ENCODE assay signal across 12 mouse cellular contexts in the genomic region with DNA sequence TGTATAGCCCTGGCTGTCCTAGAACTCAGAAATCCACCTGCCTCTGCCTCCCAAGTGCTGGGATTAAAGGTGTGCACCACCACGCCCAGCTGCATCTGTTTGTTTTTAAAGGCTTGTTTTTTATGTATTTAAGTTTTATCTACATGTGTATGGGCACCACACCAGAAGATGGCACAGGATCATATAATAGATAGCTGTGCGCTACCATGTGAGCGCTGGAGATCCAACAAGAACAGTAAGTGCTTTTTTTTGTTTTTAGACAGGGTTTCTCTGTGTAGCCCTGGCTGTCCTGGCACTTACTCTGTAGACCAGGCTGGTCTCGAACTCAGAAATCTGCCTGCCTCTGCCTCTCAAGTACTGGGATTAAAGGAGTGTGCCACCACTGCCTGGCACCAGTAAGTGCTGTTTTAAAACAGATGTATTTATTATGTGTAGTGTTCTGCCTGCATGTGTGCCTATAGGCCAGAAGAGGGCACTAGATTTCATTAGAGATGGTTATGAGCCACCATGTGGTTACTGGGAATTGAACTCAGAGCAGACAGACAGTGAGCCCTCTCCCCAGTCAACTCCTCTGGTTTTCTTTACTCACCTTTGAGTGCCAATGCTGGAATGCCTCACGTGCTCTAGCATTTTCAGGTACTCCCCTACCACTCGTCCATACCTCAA. TPM values are rescaled to one million over a fixed set of nuclear protein-coding genes. Genes with fewer than 3 reads are reported as not detected.
A peak's percentile ranks its signal among the peaks of the same experiment; 100 is the strongest.
DNase-seq lines count a peak whose midpoint lies in the region; ATAC-seq lines count a peak whose summit lies in the region.
"Had no signal": no experiment of that assay in that cellular context is flagged by ENCODE, and none has a peak within 500 bp of the region (broad histone marks: within the 10 kb centered on the region; RNA-seq: fewer than 3 reads in every experiment).

No protein-coding gene starts in this region.

- H3K4me1 ChIP-seq in intestine, embryonic 15.5 days (replicated peaks), result no peaks in the 10 kb centered on the region
- H3K4me1 ChIP-seq in intestine, embryonic 16.5 days (ENCODE audit: control insufficient read depth, insufficient read depth, low read length), result no peaks in the 10 kb centered on the region
- peaks cover 11% of the 10 kb centered on the region for H3K4me1 ChIP-seq in liver, embryonic 15.5 days (replicated peaks)
- H3K4me1 ChIP-seq: hindbrain, embryonic 13.5 days had no signal

- H3K27me3 ChIP-seq in intestine, embryonic 15.5 days (replicated peaks), result no peaks in the 10 kb centered on the region
- H3K27me3 ChIP-seq in intestine, embryonic 16.5 days (replicated peaks; ENCODE audit: control insufficient read depth, insufficient read depth, low read length), result no peaks in the 10 kb centered on the region
- H3K27me3 ChIP-seq in liver, embryonic 15.5 days, result no peaks in the 10 kb centered on the region
- H3K27me3 ChIP-seq: hindbrain, embryonic 13.5 days had no signal

- WGBS in intestine, embryonic 15.5 days, result 91% methylated on average over 6 of the region's 6 CpGs
- WGBS in intestine, embryonic 16.5 days, result 92% methylated on average over 6 of the region's 6 CpGs
- WGBS in liver, embryonic 15.5 days (ENCODE audit: insufficient replicate concordance), result 74% methylated on average over 6 of the region's 6 CpGs

- peak; percentile 29 for DNase-seq in CD4-positive, CD25-positive, alpha-beta regulatory T cell, adult 2 months (ENCODE audit: low read depth, low spot score)
- peak; percentile 73 for DNase-seq in R1 (ENCODE audit: low read depth, low spot score)
- no peak for DNase-seq in cerebellum, adult 8-10 months
- no peak for DNase-seq in spleen, adult 18-20 months
- DNase-seq in testis, postnatal 10 days (ENCODE audit: low spot score), result no peak
- DNase-seq: cerebellum, adult 2 months; thymus, adult 2 months had no signal

- no peaks in the 10 kb centered on the region for H3K9me3 ChIP-seq in intestine, embryonic 15.5 days
- H3K9me3 ChIP-seq in intestine, embryonic 16.5 days (ENCODE audit: control insufficient read depth, low read length), result no peaks in the 10 kb centered on the region
- no peaks in the 10 kb centered on the region for H3K9me3 ChIP-seq in liver, embryonic 15.5 days (replicated peaks)
- H3K9me3 ChIP-seq: hindbrain, embryonic 13.5 days had no signal

- peak; percentile 41 for ATAC-seq in intestine, embryonic 15.5 days
- no peak for ATAC-seq in intestine, embryonic 16.5 days
- ATAC-seq in liver, embryonic 15.5 days (ENCODE audit: insufficient read depth), result peak; percentile 47; the same call in 1 of the 2 replicates

- no peaks in the 10 kb centered on the region; the same call in 1 of the 2 replicates for H3K36me3 ChIP-seq in intestine, embryonic 15.5 days
- 0 out of 2 replicates have a peak, but pooled peaks cover 5% of the 10 kb centered on the region for H3K36me3 ChIP-seq in intestine, embryonic 16.5 days (ENCODE audit: control insufficient read depth, insufficient read depth, low read length)
- peaks cover 24% of the 10 kb centered on the region for H3K36me3 ChIP-seq in liver, embryonic 15.5 days (replicated peaks)

- H3K4me3 ChIP-seq in intestine, embryonic 15.5 days (replicated peaks), result no peak overlapping the region
- H3K4me3 ChIP-seq in intestine, embryonic 16.5 days (ENCODE audit: low read length), result no peak overlapping the region
- no peak overlapping the region for H3K4me3 ChIP-seq in liver, embryonic 15.5 days (replicated peaks)
- H3K4me3 ChIP-seq: hindbrain, embryonic 13.5 days had no signal

- no peak overlapping the region for H3K4me2 ChIP-seq in intestine, embryonic 15.5 days (replicated peaks)
- H3K4me2 ChIP-seq in intestine, embryonic 16.5 days (ENCODE audit: low read depth, low read length), result no peak overlapping the region
- no peak overlapping the region for H3K4me2 ChIP-seq in liver, embryonic 15.5 days
- H3K4me2 ChIP-seq: hindbrain, embryonic 13.5 days had no signal

- no peak overlapping the region for H3K9ac ChIP-seq in intestine, embryonic 15.5 days
- H3K9ac ChIP-seq in intestine, embryonic 16.5 days (ENCODE audit: low read depth, low read length), result no peak overlapping the region
- no peak overlapping the region for H3K9ac ChIP-seq in liver, embryonic 15.5 days
- H3K9ac ChIP-seq: hindbrain, embryonic 13.5 days had no signal

- H3K27ac ChIP-seq in intestine, embryonic 15.5 days, result no peak overlapping the region
- H3K27ac ChIP-seq in intestine, embryonic 16.5 days (ENCODE audit: low read length), result no peak overlapping the region
- H3K27ac ChIP-seq in liver, embryonic 15.5 days (replicated peaks), result no peak overlapping the region; the same call in 1 of the 2 replicates
- H3K27ac ChIP-seq: hindbrain, embryonic 13.5 days; macrophage had no signal

RNA-seq across cellular contexts. Expression of gene Fcho2, which starts 21.3 kb away (rescaled TPM):
- 35.7 and 38.6 TPM in 2 replicates for polyA plus RNA-seq in intestine, embryonic 15.5 days (2015; fragmentation: Nextera tagmentation; extraction: Ambion mirVana)
- polyA plus RNA-seq in intestine, embryonic 16.5 days (2015; fragmentation: Nextera tagmentation; extraction: Ambion mirVana), result 31.2 and 31.9 TPM in 2 replicates
- polyA plus RNA-seq in liver, embryonic 15.5 days (2015; fragmentation: Nextera tagmentation; extraction: Ambion mirVana), result 25.5 and 28.0 TPM in 2 replicates

Comparison
In these comparisons a context has a peak if more than half of its experiments do, and no peak if none do; other contexts are left out.
1. DNase-seq: peak in CD4-positive, CD25-positive, alpha-beta regulatory T cell, adult 2 months (single experiment) and R1 (single experiment); none in cerebellum, adult 8-10 months (single experiment), spleen, adult 18-20 months (0 of 2) and testis, postnatal 10 days (single experiment).